Mouse (Mus musculus) ES-E14 (cell line): Measurements from ENCODE around the gene Exo5. TPM values are rescaled to one million over a fixed set of nuclear protein-coding genes. Genes with fewer than 3 reads are reported as not detected.

Experiments used
- DNase-seq: peaks from one replicate; pipeline ENCODE4 v3.0.0-alpha.2; 2013; ENCODE audit warnings: low read depth, low spot score
- H3K27ac ChIP-seq: 2 replicates; pipeline ENCODE4 v1.5.1; 2012; ENCODE audit warnings: low read depth, mild to moderate bottlenecking, low read length, moderate library complexity, mixed read lengths; ENCODE audit not compliant: poor library complexity, insufficient read depth, severe bottlenecking
- H3K36me3 ChIP-seq: 2 replicates; pipeline ENCODE4 v1.6.1; 2012; ENCODE audit warnings: mild to moderate bottlenecking, low read length, moderate library complexity, mixed read lengths; ENCODE audit not compliant: control insufficient read depth, poor library complexity, insufficient read depth, severe bottlenecking
- H3K4me1 ChIP-seq, 2 experiments: fragments of 150-350 bp in 1 of 2; sonication (generic) in 1 of 2; 2 replicates each; pipeline ENCODE4 v1.6.1; 2012; ENCODE audit warnings: low read length in 2 of 2, mild to moderate bottlenecking in 1 of 2, mixed read lengths in 1 of 2; ENCODE audit not compliant: control insufficient read depth in 2 of 2, insufficient read depth in 2 of 2, poor library complexity in 1 of 2
- H3K4me3 ChIP-seq, 2 experiments: fragments of 150-350 bp in 1 of 2; sonication (generic) in 1 of 2; 2 replicates each; pipeline ENCODE4 v1.5.1; 2012; ENCODE audit warnings: low read length in 2 of 2, low read depth in 1 of 2, mild to moderate bottlenecking in 1 of 2, mixed read lengths in 1 of 2; ENCODE audit not compliant: insufficient read depth in 1 of 2, poor library complexity in 1 of 2, severe bottlenecking in 1 of 2
- H3K9ac ChIP-seq: 2 replicates; pipeline ENCODE4 v1.6.1; 2012; ENCODE audit warnings: low read depth, mild to moderate bottlenecking, low read length, mixed read lengths; ENCODE audit not compliant: poor library complexity, insufficient read depth, severe bottlenecking
- H3K9me3 ChIP-seq: fragments of 150-350 bp; sonication (generic); 2 replicates; pipeline ENCODE4 v1.6.1; 2012; ENCODE audit warnings: low read depth, mild to moderate bottlenecking, low read length; ENCODE audit not compliant: control insufficient read depth, insufficient read depth
- CHD2 ChIP-seq: IDR thresholded peaks from 2 replicates; pipeline ENCODE4 v1.6.1; 2014; ENCODE audit warnings: mild to moderate bottlenecking, low read depth, low read length, inconsistent platforms
- HCFC1 ChIP-seq: IDR thresholded peaks from 2 replicates; pipeline ENCODE4 v1.6.1; 2012; ENCODE audit warnings: low read length, inconsistent platforms, borderline replicate concordance; ENCODE audit not compliant: insufficient read depth
- MAFK ChIP-seq: IDR thresholded peaks from 2 replicates; pipeline ENCODE4 v1.6.1; 2014; ENCODE audit warnings: mild to moderate bottlenecking, low read depth, low read length, inconsistent platforms; ENCODE audit not compliant: insufficient read depth
- ZC3H11A ChIP-seq: IDR thresholded peaks from 2 replicates; pipeline ENCODE4 v1.6.1; 2012; ENCODE audit warnings: low read depth, mild to moderate bottlenecking, inconsistent platforms, low read length, borderline replicate concordance
- ZNF384 ChIP-seq: IDR thresholded peaks from 2 replicates; pipeline ENCODE4 v1.6.1; 2012; ENCODE audit warnings: low read depth, low read length, inconsistent platforms
- in situ Hi-C, 2 experiments: fragments of 600-800 bp; cut with MboI; formaldehyde crosslinking; loops; one replicate each; pipeline ENCODE4 v1.15.1; 2025; ENCODE audit warnings: low sequenced_read_pairs in 2 of 2, inconsistent platforms in 1 of 2; ENCODE audit not compliant: unreplicated experiment in 2 of 2
- total RNA-seq: library from RNA; depleted of rRNA; stranded (reverse); fragments of 300-350 nt; gene quantifications from 2 replicates; pipeline ENCODE4 v1.2.3, GENCODE M21; 2012

The Exo5 gene
- total RNA-seq, 1 experiment, result 13.3 TPM

DNA sequence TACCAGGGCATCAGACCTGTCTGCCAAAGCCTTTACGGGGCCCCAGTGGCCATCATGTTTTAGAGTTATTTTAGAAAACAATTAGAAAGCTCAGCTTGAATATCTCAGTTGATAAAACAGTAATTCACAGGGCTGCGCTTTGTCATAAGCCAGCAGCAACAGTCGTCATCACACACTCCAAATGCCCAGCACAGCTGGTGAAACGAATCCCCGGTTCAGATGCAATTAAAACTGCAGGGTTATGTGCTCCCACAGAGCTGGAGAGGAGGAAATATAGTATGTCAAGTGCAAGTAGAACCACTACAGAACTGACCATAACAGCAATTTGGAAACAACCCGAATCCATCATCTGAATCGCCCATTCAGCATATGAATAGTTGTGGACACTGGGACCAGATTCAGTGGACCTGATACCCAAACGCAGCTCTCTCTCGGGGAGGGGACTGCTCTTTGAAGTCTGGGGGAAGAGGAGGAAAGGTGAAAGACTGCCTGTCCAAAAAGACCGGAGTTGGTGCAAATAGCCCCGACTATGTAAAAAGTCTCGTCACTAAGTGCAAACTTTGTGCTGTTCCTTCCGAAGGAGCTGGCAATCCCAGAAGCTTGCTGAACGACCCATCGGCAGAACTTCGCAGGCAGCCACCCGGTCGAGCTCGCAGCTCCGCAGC is 26.1 kb upstream of the Exo5 start:
- Histone ChIP-seq H3K36me3 (no peaks in the 10 kb centered on the region; the same call in 1 of the 2 replicates), H3K27ac (no peak overlapping the region), H3K9ac (peak overlapping the region; percentile 74), H3K4me1 (no peaks in the 10 kb centered on the region), H3K9me3 (no peaks in the 10 kb centered on the region), H3K4me3 (peak overlapping the region; percentile 78 to 93)
- in situ Hi-C loops, result no loop called here
- peak; percentile 8 for DNase-seq
- no peak for TF ChIP-seq HCFC1
- no peak for TF ChIP-seq CHD2
- no peak for TF ChIP-seq ZC3H11A
- TF ChIP-seq MAFK, result no peak
- TF ChIP-seq ZNF384, result no peak

DNA sequence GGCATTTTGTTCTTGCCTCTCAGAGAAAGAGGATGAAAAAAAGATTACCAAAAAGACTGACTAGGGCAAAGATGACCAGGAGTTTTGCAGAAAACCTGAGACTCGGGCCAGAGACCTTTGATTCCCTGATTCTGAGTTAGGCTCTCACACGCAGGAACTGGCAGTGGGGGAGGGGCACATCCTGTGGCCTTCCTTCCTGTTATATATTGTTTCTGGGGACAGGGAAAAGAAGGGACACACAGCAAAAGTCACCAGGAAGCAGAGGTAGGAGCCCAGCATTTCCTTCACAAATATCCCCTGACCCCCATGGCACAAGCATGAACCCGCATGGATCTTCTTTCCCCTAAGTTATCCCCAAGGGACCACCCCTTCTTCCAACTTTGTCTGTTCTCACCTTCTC is 24.1 kb upstream of the Exo5 start:
- Histone ChIP-seq H3K9ac (no peak overlapping the region), H3K4me1 (no peaks in the 10 kb centered on the region), H3K36me3 (no peaks in the 10 kb centered on the region; the same call in 1 of the 2 replicates), H3K4me3 (no peak overlapping the region), H3K27ac (no peak overlapping the region), H3K9me3 (no peaks in the 10 kb centered on the region)
- DNase-seq, result no peak
- in situ Hi-C loops, result no loop called here
- TF ChIP-seq MAFK (no peak), ZNF384 (no peak), CHD2 (no peak), HCFC1 (no peak), ZC3H11A (no peak)

DNA sequence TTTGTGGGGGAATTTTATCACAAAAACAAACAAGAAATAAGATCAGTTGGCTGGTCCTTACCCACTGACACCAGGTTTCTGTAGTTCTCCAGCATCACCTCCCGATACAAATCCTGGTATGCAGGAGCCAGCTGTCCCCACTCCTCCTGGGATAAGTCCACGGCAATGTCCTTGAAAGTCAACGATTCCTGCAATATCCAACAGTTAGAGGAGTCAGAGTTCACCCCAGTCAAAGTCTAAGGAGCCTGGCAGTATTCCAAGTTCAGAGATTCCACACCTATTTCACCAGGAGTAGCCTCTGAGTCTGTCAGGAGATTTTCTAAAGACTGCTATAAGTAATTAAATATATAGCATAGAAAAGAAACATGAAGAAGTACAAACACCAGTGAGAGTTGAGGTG is 10.2 kb upstream of the Exo5 start:
- in situ Hi-C loops, result no loop called here
- no peak for DNase-seq
- Histone ChIP-seq H3K36me3 (no peaks in the 10 kb centered on the region; the same call in 1 of the 2 replicates), H3K27ac (no peak overlapping the region), H3K4me3 (no peak overlapping the region), H3K9me3 (no peaks in the 10 kb centered on the region), H3K4me1 (no peaks in the 10 kb centered on the region), H3K9ac (no peak overlapping the region)
- no peak for TF ChIP-seq ZNF384
- TF ChIP-seq ZC3H11A, result no peak
- TF ChIP-seq MAFK, result no peak
- TF ChIP-seq HCFC1, result no peak
- no peak for TF ChIP-seq CHD2

DNA sequence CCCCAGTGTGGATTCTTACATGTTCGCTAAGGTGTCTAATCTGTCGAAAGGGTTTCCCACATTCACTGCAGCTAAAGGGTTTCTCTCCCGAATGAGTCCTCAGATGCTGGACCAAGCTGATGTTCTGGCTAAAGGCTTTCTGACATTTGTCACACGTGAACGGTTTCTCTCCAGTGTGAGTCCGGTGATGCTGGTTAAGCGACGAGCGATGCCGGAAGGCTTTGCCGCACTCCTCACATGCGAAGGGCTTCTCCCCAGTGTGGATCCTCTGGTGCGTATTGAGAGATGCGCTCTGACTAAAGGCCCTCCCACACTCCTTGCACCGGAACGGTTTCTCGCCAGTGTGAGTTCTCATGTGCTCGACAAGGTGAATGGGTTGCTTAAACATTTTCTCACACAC is 5.9 kb upstream of the Exo5 start:
- H3K9me3 ChIP-seq, result no peaks in the 10 kb centered on the region
- DNase-seq, result no peak
- no peak overlapping the region for H3K4me3 ChIP-seq
- no peaks in the 10 kb centered on the region; the same call in 1 of the 2 replicates for H3K36me3 ChIP-seq
- TF ChIP-seq HCFC1, result no peak
- no peak for TF ChIP-seq ZC3H11A
- no peak for TF ChIP-seq ZNF384
- TF ChIP-seq CHD2, result no peak
- TF ChIP-seq MAFK, result no peak
- no peak overlapping the region for H3K9ac ChIP-seq
- H3K27ac ChIP-seq, result no peak overlapping the region
- in situ Hi-C loops, result no loop called here
- no peaks in the 10 kb centered on the region for H3K4me1 ChIP-seq

DNA sequence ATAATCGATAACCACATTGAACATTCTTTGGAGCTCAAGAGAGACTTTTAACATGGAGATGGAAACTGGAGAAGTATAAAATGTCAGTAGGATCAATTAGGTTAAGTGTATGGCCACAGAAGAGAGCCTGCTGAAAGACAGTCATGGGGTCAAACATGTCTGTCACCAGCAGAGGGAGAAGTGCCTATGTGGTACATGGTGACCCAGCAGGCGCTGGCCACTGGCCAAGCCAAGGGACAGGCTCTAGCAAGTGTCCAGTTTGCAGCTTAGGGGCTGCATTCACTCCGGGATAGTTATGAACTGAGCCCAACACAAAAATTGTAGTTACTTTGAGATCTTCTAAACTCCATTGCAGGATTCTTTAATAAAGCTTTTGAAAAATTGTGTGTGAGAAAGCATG is 3.9 kb upstream of the Exo5 start:
- 0 out of 4 replicates have a peak, but pooled peaks cover 0 to 2% of the 10 kb centered on the region in 2 experiments for H3K4me1 ChIP-seq
- H3K36me3 ChIP-seq, result no peaks in the 10 kb centered on the region
- H3K27ac ChIP-seq, result no peak overlapping the region
- in situ Hi-C loops, result no loop called here
- H3K9me3 ChIP-seq, result no peaks in the 10 kb centered on the region
- H3K9ac ChIP-seq, result no peak overlapping the region
- no peak for DNase-seq
- TF ChIP-seq MAFK (no peak), CHD2 (no peak), HCFC1 (no peak), ZNF384 (no peak), ZC3H11A (no peak)
- H3K4me3 ChIP-seq, result no peak overlapping the region
